Mouse (Mus musculus) right cerebral cortex, postnatal 10 days (tissue): Measurements from ENCODE around the gene Ndufb8.

ENCODE experiments used
- DNase-seq, 2 experiments: peaks; one replicate each; pipeline ENCODE4 v3.0.0; 2021; ENCODE audit warnings: low spot score in 2 of 2

Gene Ndufb8

DNA sequence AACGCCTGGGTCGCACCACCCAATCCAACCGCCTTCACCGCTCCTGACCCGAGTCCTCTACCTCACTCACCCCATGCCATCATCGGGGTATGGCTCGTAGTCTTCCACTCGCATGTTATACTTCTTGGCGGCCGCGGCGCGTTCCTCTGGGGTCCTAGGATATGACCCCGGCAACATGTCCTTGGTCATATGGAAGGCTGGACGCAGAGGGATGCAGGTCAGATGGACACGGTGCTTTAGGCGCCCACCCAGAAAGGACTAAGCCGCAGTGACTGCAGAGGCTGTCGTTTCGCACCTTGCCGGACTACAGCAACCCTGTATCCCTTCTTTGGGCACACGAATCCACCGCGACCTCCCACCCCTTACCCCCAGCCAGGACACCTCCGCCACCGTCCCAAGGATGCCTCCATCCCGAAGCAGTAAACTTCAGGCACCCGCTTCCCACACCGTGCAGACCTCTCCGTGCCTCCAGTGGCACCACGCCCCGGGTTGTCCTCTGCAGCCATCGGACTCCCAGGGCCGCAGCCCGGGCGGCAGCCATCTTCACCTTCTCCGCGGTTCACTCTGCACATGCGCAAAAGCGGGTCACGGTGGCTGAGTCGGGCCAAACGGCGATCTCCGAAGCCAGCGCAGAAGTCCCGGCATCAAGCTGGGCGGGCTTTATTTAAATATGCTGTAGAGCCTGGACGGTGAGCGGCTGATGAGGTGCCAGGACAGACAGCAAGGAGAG lies at the start of gene Ndufb8:
Gene Ndufb8, minus strand, starts transcription at position 580 of the 730 bp plus-strand sequence.
- peak; percentile 96 to 97 for DNase-seq

DNA sequence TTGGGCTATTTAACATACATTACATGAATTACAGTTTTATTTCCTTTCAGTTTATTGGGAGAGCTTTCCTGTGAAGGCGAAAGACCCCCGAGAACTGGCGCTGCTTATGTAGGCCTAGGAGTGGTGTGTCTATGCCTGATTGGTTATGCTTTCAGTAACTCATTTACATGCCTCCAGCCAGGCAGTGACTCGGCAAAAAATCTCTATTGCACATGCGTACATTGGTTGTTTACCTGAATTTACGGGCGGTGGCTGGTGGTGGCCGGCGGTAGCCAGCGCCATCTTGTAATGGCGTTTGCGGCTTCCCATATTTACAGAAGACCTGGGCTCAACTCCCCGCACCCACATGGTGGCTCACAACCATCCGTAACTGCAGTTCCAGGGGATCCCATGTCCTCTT lies 38.9 kb upstream of the Ndufb8 start:
- DNase-seq: no peak

DNA sequence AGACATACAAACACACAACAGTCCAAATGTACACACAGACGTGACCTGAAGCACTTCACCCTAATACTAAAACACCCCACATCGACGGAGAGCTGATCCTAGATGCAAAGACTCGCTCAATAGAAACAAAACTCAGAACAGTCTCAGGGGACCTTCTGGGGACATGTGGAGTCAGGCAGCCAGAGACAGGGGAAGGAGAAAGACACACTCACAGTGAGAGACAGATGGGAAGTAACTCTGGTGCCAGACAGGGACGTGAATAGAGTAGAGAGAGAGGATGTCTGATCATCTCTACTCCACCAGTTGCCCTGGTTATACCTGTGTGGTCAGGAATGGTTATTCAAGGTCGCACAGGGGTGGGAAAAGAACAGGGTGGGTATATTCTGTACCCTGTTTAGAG lies 36.4 kb upstream of the Ndufb8 start:
- DNase-seq: no peak

DNA sequence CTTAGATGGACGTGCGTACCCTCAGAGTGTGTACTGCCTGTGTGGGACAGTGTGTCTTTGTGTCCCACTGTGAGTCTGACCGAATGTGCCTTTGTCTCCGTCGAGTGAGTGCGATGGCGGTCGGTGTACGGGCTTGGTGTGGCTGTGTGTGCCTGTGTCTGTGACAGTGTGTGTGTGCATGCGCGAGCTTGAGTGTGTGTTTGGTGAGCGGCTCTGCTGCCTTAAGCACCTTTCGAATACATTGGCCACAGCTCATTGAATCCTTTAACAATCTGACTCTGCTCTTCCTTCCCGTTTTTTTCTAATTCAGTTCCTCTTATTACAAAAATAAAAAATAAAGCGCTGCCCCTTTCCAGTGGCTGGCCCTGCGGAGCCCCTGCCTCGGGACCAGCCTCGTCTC lies 35.8 kb upstream of the Ndufb8 start:
- no peak for DNase-seq

DNA sequence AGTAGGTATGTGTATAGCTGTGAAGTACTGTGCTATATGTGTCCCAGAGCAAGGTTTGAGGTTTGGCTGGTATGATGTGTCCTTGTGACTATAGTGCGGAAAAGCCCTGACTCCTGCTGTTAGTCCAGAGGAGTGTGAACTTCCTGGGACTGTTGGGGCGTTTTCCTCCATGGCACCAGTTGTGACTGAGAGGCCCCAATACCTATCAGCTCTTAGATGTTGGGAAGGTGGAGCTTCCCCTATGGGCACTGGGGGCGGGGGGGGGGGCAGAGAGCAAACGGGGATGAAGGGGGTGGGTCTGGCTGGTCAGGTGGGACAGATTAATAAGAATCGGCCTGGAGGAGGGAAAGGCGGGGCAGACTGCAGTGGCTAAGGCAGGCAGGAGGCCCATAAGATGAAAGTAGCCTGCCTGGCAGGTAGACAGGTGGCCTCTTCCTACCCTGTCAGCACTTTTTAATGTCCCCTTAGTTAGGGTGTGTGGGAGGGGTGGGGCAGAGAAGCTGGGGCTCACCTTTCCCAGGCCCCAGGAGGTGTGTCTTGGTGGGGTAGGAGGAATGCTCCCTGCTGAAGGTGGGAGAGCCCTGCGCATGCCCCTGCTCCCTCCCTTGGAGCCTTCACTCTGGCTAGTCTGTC lies 34.5 kb upstream of the Ndufb8 start:
- DNase-seq: no peak

DNA sequence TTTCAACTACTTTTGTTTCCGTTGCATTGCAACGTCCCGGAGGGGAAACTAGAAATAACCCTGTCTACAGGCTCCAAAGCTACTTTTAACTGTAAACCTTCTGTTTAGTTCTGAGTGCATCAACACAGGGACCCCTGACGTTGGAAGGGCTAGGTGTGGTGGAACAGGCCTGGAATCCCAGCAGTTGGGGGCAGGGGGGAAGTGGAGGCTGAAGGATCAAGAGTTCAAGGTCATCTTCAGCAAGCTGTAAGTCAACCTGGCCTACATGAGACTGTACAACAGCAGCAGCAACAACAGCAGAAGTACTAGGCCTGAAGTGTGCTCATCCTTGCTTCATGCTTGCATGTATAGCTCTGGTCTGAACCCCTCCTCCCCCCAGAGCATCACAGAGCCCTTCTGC lies 32.8 kb upstream of the Ndufb8 start:
- no peak for DNase-seq

DNA sequence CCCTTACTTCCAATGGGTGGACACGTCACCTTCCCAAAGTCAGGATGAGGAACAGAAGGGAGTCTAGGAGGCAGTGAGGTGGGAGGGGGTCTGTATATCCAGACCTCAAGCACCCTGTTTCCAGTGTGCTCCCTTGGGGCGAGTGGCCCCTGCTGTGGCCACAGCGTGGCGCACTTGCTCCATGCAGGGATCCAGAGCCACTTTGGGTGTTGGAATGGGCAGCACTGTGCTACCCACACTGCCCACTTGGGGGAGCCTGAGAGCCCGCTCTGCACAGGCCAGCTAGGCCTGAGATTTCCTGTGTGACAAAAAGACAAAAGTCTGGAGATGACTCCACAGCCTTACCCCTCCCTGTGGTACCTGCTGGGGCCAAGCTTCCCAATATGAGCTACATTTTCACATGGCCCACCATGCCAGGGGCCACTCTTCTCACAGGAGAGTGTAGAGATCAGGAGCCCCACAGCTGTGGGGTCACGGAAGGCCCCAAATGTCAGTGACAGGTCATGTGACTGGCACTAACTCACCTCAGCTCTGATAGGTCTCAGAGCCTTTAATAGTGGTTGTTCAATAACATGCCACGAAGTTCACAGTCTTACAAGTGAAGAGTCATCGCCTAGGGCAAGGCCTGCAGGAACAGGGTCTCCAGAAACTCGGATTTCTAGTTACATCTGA lies 27.5 kb upstream of the Ndufb8 start:
- DNase-seq: peak; percentile 91 to 94

DNA sequence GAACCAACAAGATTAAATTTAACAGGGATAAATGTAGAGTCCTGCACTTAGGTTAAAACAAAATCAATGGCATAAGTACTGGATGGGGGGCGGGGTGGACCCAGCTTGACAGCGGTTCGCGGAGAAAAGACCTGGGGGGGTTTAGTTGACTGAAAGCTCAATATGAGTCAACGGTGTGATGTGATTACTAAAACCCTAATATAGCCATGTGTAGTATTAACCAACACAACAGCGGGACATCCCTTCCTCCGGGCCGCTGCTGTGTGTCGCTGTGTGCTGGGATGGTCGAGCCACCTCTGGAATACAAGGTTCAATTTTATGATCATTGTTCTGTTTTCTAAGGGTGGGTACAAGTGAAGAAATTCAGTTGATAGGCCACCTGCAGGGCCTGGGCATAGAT lies 26.9 kb upstream of the Ndufb8 start:
- no peak for DNase-seq

DNA sequence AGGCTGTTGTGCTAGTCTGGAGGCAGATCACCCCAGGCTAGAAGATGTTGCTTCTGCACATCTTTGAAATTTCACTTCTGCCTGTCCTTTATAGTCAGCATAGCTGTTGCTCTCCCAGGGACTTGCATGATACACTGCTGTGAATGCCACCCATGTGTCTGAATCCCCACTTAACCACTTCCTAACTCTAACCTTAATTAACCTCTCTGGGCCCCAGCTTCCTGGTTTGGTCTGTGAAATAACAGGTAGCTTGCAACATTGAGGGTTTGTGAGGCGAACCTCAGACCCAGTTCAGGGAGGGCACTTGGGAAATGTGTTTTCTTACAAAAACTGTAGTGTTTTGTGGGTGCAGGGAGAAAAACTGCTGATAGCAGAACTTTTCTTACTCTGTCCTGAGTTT lies 22.8 kb upstream of the Ndufb8 start:
- no peak for DNase-seq

DNA sequence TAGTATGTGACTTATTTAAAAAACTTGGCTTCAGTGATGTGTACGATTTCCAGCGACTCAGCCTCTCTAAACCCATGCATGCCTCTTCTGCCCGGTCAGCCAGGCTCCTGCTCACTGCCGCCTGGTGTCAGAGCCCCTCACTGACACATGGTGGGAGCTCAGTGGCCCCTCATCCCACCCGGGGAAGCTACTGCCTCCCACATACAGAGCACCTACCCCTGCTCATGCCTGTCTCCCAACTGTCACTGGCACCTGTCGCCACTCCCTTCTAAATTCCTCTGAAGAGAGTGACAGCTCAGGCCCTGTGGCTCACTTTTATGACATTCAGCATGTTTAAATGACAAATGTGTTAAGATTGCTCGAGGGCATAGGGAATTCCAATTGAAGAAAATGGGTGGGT lies 21.0 kb upstream of the Ndufb8 start:
- no peak for DNase-seq

DNA sequence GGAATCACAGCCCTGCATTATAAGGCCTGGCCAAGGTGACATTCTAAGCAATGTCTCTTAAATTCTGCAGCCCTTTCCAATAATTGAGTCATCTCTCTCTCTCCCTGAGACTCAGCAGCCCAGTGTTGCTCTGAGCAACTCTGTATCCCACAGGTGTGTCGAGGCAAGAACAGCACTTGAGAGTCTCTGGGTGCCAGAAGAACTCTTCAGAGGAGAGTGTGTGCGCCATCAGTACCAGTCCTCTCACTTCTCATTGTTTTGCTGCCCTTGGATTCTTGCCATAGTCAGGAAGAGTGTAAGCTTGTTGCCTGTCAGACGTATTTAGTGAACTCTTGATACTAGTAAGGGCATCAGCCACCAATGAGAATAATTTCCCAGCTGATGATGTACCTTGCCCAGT lies 12.5 kb upstream of the Ndufb8 start:
- no peak for DNase-seq

DNA sequence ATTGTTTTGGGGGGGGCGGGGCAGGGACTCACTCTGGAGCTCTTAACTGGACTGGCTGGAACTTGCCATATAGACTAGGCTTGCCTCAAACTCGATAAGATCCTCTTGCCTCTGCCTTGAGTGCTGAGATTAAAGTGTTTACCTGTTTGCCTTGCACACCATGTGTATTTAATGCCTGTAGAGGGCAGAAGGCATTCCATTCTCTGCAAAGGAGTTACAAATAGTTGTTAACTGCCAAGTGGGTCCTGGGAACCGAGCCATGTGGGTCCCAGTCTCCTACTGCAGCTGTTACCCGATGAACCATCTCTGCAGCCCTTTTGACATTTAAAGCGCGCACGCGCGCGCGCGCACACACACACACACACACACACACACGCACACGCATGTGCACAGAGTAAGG lies 8.8 kb upstream of the Ndufb8 start:
- DNase-seq: no peak

DNA sequence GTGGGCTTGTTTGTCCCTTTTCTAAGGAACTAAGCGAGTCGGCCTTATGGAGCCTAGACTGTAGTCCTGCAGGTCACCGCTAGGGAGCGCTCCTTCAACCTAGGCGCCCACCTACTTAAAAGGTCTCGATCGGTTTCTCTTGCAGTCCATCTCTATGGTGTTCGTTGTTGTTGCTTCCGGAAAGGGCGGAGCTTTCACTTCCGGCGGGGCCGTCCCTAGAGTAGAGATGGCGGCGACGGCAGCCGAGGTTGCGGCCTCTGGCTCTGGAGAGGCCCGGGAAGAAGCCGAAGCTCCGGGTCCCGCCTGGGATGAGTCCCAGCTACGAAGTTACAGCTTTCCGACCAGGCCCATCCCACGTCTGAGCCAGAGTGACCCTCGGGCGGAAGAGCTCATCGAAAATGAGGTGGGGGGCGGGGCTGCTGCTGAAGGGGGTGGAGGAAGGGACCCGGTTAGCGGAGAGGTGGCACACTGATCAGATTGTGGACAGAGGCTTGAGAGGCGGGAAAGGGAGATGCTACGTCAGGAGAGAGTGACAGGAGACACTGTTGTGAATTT lies 7.5 kb upstream of the Ndufb8 start, which contains the start of gene Hif1an:
Gene Hif1an, plus strand, starts transcription at position 199 of the 555 bp plus-strand sequence.
- peak; percentile 94 to 96 for DNase-seq

DNA sequence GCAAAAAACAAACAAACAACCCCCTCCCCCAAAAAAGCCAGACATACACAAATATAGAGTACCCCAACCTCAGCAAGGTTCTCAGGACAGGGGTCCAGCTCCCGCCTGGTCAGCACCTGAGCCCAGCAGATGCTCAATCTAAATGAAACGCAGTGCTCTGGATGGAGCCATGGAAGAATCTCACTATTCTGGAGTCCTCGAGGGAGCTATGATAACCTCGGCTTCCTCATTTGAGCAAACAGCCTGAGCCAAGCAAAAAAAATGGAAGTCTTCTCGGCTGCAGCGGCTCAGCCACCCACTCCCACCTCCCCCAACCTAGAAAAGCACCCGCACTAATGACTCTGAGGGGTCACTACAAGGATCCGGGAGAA lies 765 bp downstream of the Ndufb8 start:
- no peak for DNase-seq

DNA sequence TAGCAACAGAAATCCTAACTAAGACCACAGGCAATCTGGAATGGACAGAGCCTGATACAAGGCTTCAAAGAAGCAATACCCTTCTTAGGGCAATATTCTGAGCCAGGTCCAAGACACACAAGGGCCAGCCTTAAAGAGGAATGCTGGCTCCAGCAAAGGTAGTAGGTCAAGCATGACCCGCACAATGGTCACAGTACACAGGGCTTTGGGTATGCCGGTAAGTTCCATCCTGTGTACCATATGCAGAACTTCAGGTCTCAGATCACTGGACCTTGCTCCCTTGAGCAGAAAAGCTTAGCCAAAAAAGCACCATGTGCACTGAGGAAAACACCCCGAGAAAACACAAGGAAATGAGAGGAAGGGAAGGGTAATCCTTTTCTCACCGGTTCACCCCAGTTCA lies 2.0 kb downstream of the Ndufb8 start:
- no peak for DNase-seq

DNA sequence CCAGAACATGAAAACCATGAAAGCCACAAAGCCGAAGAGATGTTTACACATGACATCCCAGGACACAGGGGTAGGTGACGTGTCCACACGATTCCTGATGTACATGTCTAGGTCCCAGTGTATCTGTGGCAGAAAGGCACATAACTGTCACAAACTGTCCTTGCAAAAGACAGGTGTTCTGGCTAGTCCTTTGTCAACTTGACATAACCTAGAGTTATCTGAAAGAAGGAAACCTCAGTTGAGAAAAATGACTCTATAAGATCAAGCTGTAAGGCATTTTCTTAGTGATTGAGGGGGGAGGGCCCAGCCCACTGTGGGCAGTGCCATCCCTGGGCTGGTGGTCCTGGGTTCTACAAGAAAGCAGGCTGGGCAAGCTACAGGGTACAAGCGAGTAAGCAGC lies 2.5 kb downstream of the Ndufb8 start, which contains the start of gene Gm20538:
Gene Gm20538, minus strand, starts transcription at position 101 of the 400 bp plus-strand sequence.
- DNase-seq: no peak

DNA sequence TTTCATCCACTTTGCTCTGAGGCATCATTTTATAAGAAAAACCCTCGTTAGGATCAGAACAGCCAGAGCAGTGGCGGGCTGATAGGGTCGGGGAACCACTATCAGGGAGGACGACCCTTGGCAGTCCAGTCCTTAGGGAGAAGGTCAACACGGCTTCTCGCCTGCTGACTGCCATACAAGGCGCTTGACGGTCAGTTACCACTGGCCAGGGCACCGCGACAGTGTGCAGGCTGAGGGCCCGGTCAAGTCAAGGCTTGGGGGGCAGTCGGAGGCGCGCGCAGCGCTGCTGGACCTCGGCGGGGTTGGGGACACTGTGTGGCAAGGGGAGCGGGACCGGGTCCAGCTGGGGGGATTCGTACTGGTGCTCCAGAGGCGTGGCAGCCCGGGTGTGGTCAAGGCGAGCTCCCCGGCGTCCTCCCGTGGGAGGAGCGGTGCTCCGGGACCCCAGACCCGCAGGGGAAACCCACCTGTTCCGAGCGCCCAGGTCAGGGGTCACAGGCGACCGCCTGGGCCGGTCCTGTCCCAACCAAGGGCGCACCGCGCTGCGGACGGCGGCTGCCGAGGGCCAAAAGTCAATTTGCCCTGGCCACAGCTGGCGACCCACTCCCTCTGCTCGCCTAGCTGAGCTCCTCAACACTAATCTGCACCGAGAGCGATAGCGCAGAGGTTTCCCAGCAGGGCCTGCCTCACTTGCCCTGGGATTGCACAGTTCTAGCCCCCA lies 9.8 kb downstream of the Ndufb8 start, which contains the start of gene Sec31b:
Gene Sec31b, minus strand, starts transcription at position 544 of the 721 bp plus-strand sequence.
- DNase-seq: peak in 1 of 2 experiments; percentile 31

DNA sequence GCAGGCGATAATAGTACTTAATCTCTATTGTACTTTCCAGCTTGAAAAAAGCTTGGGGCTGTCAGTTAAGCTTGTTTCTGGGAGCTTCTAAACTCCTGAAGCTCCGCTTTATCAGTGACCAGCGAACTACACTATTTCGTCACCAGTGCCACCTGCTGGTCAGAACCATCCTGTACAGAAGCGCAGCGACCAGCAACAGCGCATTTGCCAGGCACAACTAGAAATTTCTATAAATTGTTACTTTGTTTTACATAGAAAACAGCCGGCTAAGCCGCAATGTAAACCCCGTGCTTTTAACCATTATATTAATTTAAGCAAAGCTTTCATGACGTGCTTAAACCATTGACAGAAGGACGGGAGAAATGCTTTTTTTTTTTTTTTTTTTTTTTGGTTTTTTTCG lies 10.5 kb downstream of the Ndufb8 start:
- peak; percentile 70 to 81 for DNase-seq

DNA sequence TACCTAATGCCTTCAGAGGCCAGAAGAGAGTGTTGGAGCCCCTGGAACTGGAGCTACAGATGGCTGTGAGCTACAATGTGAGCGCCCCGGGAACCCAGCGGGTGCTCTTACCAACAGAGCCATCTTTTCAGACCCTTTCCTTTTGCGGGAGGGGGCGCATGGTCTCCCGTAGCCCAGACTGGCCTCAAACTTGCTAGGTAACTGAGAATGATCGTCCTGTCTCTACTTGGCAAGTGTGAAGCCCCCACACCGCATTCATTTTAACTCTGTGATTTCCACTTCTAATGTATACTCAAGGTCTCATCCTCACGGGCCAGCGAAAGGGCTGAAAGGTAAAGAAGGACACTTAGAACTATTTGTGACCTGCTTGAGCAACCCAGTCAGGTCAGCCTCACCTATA lies 10.9 kb downstream of the Ndufb8 start:
- DNase-seq: no peak

DNA sequence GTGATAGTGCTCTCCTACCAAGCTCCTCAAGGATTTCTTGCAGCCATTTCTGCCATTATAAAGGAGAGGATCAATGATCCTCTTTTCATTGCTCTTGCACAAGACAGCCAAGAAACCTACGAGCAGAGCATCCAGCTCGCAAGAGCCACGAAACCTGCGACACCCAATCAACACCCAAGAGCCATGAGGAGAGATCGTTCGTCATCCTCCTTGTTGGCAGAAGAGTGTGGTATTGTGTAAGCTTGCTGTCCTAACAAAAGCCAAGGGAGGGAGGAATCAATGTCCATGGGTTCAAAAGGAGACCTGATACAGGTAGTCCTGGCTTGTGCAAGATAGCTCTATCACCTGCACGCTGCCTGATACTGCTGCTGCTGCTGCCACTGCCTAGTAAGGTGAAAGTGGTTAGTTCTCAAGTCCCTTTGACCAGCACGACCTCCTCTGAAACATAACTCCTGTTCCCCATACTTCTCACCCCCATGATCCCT lies 12.5 kb downstream of the Ndufb8 start:
- no peak for DNase-seq

DNA sequence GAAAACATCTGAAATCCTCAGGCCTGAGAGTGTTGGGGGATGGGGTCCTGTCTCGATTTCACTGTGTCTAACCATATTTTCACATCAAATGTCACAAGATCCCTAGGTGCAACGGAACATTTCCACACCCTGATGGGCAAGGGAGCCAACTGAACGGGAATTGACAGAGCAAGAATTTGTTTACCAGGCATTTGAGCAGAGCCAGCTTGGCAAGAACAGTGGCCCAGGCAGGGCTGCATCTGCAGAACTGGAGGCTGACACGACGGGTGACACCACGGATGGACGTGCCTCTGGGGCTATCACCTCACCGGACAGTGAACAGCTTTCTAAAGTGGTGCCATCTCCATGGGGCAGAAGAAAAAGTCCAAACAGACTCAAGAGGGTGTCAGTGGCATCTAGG lies 17.8 kb downstream of the Ndufb8 start:
- no peak for DNase-seq

DNA sequence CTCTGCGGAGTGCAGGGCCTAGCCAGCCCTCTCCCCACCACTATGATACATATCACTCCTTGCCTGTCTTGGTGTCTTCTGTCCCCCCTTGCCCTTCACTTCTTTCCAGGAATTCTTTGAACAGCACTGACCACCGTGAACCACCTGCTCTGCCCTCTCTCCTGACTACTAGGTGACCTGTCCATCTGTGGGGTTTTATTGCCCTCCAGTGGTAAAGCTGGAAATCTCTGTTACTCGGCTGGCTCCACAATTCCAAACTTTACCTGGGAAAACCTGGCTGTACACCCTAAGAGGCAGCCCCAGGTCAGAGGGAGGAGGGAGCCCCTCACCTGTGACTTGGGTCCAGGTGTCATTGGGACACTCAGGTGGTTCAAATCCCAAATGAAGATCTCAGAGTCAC lies 19.9 kb downstream of the Ndufb8 start:
- no peak for DNase-seq
